Mouse (Mus musculus): ENCODE measurements at regions not wholly inside any gene's neighbourhood (a gene's known extent, or its start where the extent isn't known, plus 50 kb on each side); places are given as distances from the start of the nearest gene placed in this dataset.
A peak's percentile ranks its signal among the peaks of the same experiment; 100 is the strongest.

GRCm38 (mm10) chr12:107027842-107028549 is 460.4 kb upstream of the 3110018I06Rik start:
- WGBS = 29% methylated on average over 23 of the region's 23 CpGs
- Histone ChIP-seq H3K27me3 (ENCODE audit: control insufficient read depth, insufficient read depth, low read length) (no peaks in the 10 kb centered on the region), H3K4me1 (ENCODE audit: control insufficient read depth, insufficient read depth, low read length) (no peaks in the 10 kb centered on the region), H3K4me3 (replicated peaks; ENCODE audit: insufficient read depth, low read depth, low read length) (no peak overlapping the region), H3K27ac (ENCODE audit: insufficient read depth, low read length) (no peak overlapping the region)
- DNase-seq = peak; percentile 17 to 19
- TF ChIP-seq CTCF (IDR thresholded peaks at IDR 0.05; ENCODE audit: borderline replicate concordance, insufficient read depth, low read depth, low read length) = no peak; the same call in 1 of the 2 replicates
- TF ChIP-seq POLR2A (IDR thresholded peaks at IDR 0.05; ENCODE audit: borderline replicate concordance, insufficient read depth, low read length) = no peak

- DNase-seq = no peak
- no peaks in the 10 kb centered on the region for H3K4me1 ChIP-seq (ENCODE audit: control insufficient read depth, insufficient read depth, low read length)
- H3K27me3 ChIP-seq (ENCODE audit: control insufficient read depth, insufficient read depth, low read length) = no peaks in the 10 kb centered on the region
- WGBS = 72% methylated on average over 1 of the region's 1 CpGs
- TF ChIP-seq POLR2A (IDR thresholded peaks at IDR 0.05; ENCODE audit: borderline replicate concordance, insufficient read depth, low read length) (no peak), CTCF (IDR thresholded peaks at IDR 0.05; ENCODE audit: borderline replicate concordance, insufficient read depth, low read depth, low read length) (no peak)
- H3K27ac ChIP-seq (ENCODE audit: insufficient read depth, low read length) = no peak overlapping the region
- no peak overlapping the region for H3K4me3 ChIP-seq (replicated peaks; ENCODE audit: insufficient read depth, low read depth, low read length)
Observed at GRCm38 (mm10) chr12:107028985-107029384, 459.4 kb upstream of the 3110018I06Rik start.

GRCm38 (mm10) chr12:107036357-107036756 is 452.1 kb upstream of the 3110018I06Rik start:
- no peak for DNase-seq
- Histone ChIP-seq H3K27ac (ENCODE audit: insufficient read depth, low read length) (no peak overlapping the region), H3K4me3 (replicated peaks; ENCODE audit: insufficient read depth, low read depth, low read length) (no peak overlapping the region), H3K27me3 (ENCODE audit: control insufficient read depth, insufficient read depth, low read length) (no peaks in the 10 kb centered on the region), H3K4me1 (ENCODE audit: control insufficient read depth, insufficient read depth, low read length) (no peaks in the 10 kb centered on the region)
- 72% methylated on average over 6 of the region's 6 CpGs for WGBS
- TF ChIP-seq POLR2A (IDR thresholded peaks at IDR 0.05; ENCODE audit: borderline replicate concordance, insufficient read depth, low read length) (no peak), CTCF (IDR thresholded peaks at IDR 0.05; ENCODE audit: borderline replicate concordance, insufficient read depth, low read depth, low read length) (no peak)

GRCm38 (mm10) chr12:107041927-107042652 is 446.3 kb upstream of the 3110018I06Rik start:
- TF ChIP-seq CTCF (IDR thresholded peaks at IDR 0.05; ENCODE audit: borderline replicate concordance, insufficient read depth, low read depth, low read length) = no peak
- no peak for TF ChIP-seq POLR2A (IDR thresholded peaks at IDR 0.05; ENCODE audit: borderline replicate concordance, insufficient read depth, low read length)
- WGBS = 71% methylated on average over 13 of the region's 13 CpGs

GRCm38 (mm10) chr12:107046496-107046895 is 441.9 kb upstream of the 3110018I06Rik start:
- no peak overlapping the region for H3K27ac ChIP-seq (ENCODE audit: insufficient read depth, low read length)
- no peak overlapping the region for H3K4me3 ChIP-seq (replicated peaks; ENCODE audit: insufficient read depth, low read depth, low read length)
- H3K27me3 ChIP-seq (ENCODE audit: control insufficient read depth, insufficient read depth, low read length) = no peaks in the 10 kb centered on the region
- H3K4me1 ChIP-seq (ENCODE audit: control insufficient read depth, insufficient read depth, low read length) = no peaks in the 10 kb centered on the region; the same call in 1 of the 2 replicates
- TF ChIP-seq POLR2A (IDR thresholded peaks at IDR 0.05; ENCODE audit: borderline replicate concordance, insufficient read depth, low read length) (no peak), CTCF (IDR thresholded peaks at IDR 0.05; ENCODE audit: borderline replicate concordance, insufficient read depth, low read depth, low read length) (no peak)
- DNase-seq = no peak
- 91% methylated on average over 3 of the region's 3 CpGs for WGBS

More at GRCm38 (mm10) chr12:107041927-107042652, 446.3 kb upstream of the 3110018I06Rik start:
- Histone ChIP-seq H3K4me1 (ENCODE audit: control insufficient read depth, insufficient read depth, low read length) (no peaks in the 10 kb centered on the region), H3K4me3 (replicated peaks; ENCODE audit: insufficient read depth, low read depth, low read length) (no peak overlapping the region), H3K27ac (ENCODE audit: insufficient read depth, low read length) (no peak overlapping the region), H3K27me3 (ENCODE audit: control insufficient read depth, insufficient read depth, low read length) (no peaks in the 10 kb centered on the region)
- no peak for DNase-seq

GRCm38 (mm10) chr12:107047059-107047531 is 441.3 kb upstream of the 3110018I06Rik start:
- Histone ChIP-seq H3K27me3 (ENCODE audit: control insufficient read depth, insufficient read depth, low read length) (no peaks in the 10 kb centered on the region), H3K27ac (ENCODE audit: insufficient read depth, low read length) (no peak overlapping the region), H3K4me3 (replicated peaks; ENCODE audit: insufficient read depth, low read depth, low read length) (peak overlapping the region; percentile 27), H3K4me1 (ENCODE audit: control insufficient read depth, insufficient read depth, low read length) (no peaks in the 10 kb centered on the region; the same call in 1 of the 2 replicates)
- 8% methylated on average over 13 of the region's 13 CpGs for WGBS
- TF ChIP-seq CTCF (IDR thresholded peaks at IDR 0.05; ENCODE audit: borderline replicate concordance, insufficient read depth, low read depth, low read length) (no peak), POLR2A (IDR thresholded peaks at IDR 0.05; ENCODE audit: borderline replicate concordance, insufficient read depth, low read length) (no peak)
- DNase-seq = peak; percentile 46 to 57

- Histone ChIP-seq H3K4me3 (replicated peaks; ENCODE audit: insufficient read depth, low read depth, low read length) (no peak overlapping the region), H3K27ac (ENCODE audit: insufficient read depth, low read length) (no peak overlapping the region), H3K4me1 (ENCODE audit: control insufficient read depth, insufficient read depth, low read length) (no peaks in the 10 kb centered on the region; the same call in 1 of the 2 replicates), H3K27me3 (ENCODE audit: control insufficient read depth, insufficient read depth, low read length) (no peaks in the 10 kb centered on the region)
- WGBS = 94% methylated on average over 7 of the region's 7 CpGs
- no peak for DNase-seq
- TF ChIP-seq CTCF (IDR thresholded peaks at IDR 0.05; ENCODE audit: borderline replicate concordance, insufficient read depth, low read depth, low read length) = no peak
- TF ChIP-seq POLR2A (IDR thresholded peaks at IDR 0.05; ENCODE audit: borderline replicate concordance, insufficient read depth, low read length) = no peak
Observed at GRCm38 (mm10) chr12:107050891-107051635, 437.4 kb upstream of the 3110018I06Rik start.

Measured in cerebellum, adult 2 months (tissue).